Mouse (Mus musculus): ENCODE measurements around the gene Skap2.

- no peak for TF ChIP-seq POLR2A (IDR thresholded peaks at IDR 0.05; ENCODE audit: insufficient read length, low read depth)
- TF ChIP-seq MAX (IDR thresholded peaks at IDR 0.05; ENCODE audit: low read depth): no peak
- no peak for TF ChIP-seq MYOG (IDR thresholded peaks at IDR 0.05; ENCODE audit: control insufficient read depth in 1 of 3, insufficient read depth in 1 of 3, insufficient read length in 2 of 3, low read depth in 2 of 3)
- TF ChIP-seq USF1 (IDR thresholded peaks at IDR 0.05; ENCODE audit: low read depth): no peak
- no peak for TF ChIP-seq REST (IDR thresholded peaks at IDR 0.05; ENCODE audit: insufficient read depth, insufficient read length)
- TF ChIP-seq SRF (IDR thresholded peaks at IDR 0.05; ENCODE audit: control insufficient read depth, insufficient read length, low read depth): no peak
- TF ChIP-seq TCF3 (IDR thresholded peaks at IDR 0.05; ENCODE audit: insufficient read length, low read depth): no peak
Measured at GRCm38 (mm10) chr6:52027181-52027580, 14.8 kb upstream of the Skap2 start.

Measured in myocyte (in vitro differentiated cells).